Mouse (Mus musculus) MEL (cell line): Measurements from ENCODE around the gene Fam72a. TPM values are rescaled to one million over a fixed set of nuclear protein-coding genes. Genes with fewer than 3 reads are reported as not detected.

ENCODE experiments used
- DNase-seq: peaks from one replicate; pipeline ENCODE4 v3.0.0; 2011; ENCODE audit warnings: low read depth, low spot score
- H3K27ac ChIP-seq: 2 replicates; pipeline ENCODE4 v1.5.1; 2012; ENCODE audit warnings: low read depth, mild to moderate bottlenecking, control low read depth, low read length, moderate library complexity; ENCODE audit not compliant: control insufficient read depth
- H3K27me3 ChIP-seq, 2 experiments: fragments of 150-350 bp in 1 of 2; sonication (generic) in 1 of 2; 2 replicates each; pipeline ENCODE4 v1.6.1; 2012; ENCODE audit warnings: low read length in 2 of 2, mild to moderate bottlenecking in 2 of 2, improper control_type of control experiment in 1 of 2, moderate library complexity in 1 of 2; ENCODE audit not compliant: insufficient read depth in 2 of 2, control insufficient read depth in 1 of 2
- H3K36me3 ChIP-seq, 2 experiments: 2 replicates each; pipeline ENCODE4 v1.6.1; 2012 to 2014; ENCODE audit warnings: low read length in 2 of 2, improper control_type of control experiment in 1 of 2, inconsistent platforms in 1 of 2, mild to moderate bottlenecking in 1 of 2; ENCODE audit not compliant: insufficient read depth in 2 of 2, control insufficient read depth in 1 of 2
- H3K4me1 ChIP-seq, 2 experiments: fragments of 150-350 bp in 1 of 2; sonication (generic) in 1 of 2; 2 replicates each; pipeline ENCODE4 v1.6.1; 2012; ENCODE audit warnings: low read length in 2 of 2, improper control_type of control experiment in 1 of 2, mild to moderate bottlenecking in 1 of 2; ENCODE audit not compliant: insufficient read depth in 2 of 2, control insufficient read depth in 1 of 2
- H3K4me3 ChIP-seq, 2 experiments: fragments of 150-350 bp in 1 of 2; sonication (generic) in 1 of 2; 2 replicates each; pipeline ENCODE4 v1.5.1; 2012; ENCODE audit warnings: low read depth in 2 of 2, low read length in 2 of 2, mild to moderate bottlenecking in 2 of 2, moderate library complexity in 2 of 2, control low read depth in 1 of 2, improper control_type of control experiment in 1 of 2; ENCODE audit not compliant: control insufficient read depth in 1 of 2, insufficient read depth in 1 of 2
- H3K79me2 ChIP-seq: 2 replicates; pipeline ENCODE4 v1.6.1; 2012; ENCODE audit warnings: mild to moderate bottlenecking, low read length, moderate library complexity; ENCODE audit not compliant: control insufficient read depth, poor library complexity, insufficient read depth
- H3K9ac ChIP-seq: 2 replicates; pipeline ENCODE4 v1.6.1; 2012; ENCODE audit warnings: low read depth, mild to moderate bottlenecking, control low read depth, low read length, moderate library complexity; ENCODE audit not compliant: control insufficient read depth, poor library complexity, severe bottlenecking
- H3K9me3 ChIP-seq: fragments of 150-350 bp; sonication (generic); replicated peaks from 2 replicates; pipeline ENCODE4 v1.6.1; 2012; ENCODE audit warnings: mild to moderate bottlenecking, low read length, improper control_type of control experiment, moderate library complexity; ENCODE audit not compliant: insufficient read depth
- E2F4 ChIP-seq: IDR thresholded peaks from 2 replicates; pipeline ENCODE4 v1.6.1; 2011; ENCODE audit warnings: low read depth, low read length, improper control_type of control experiment, borderline replicate concordance
- ELF1 ChIP-seq: IDR thresholded peaks from 2 replicates; pipeline ENCODE4 v1.6.1; 2014; ENCODE audit warnings: low read depth, mild to moderate bottlenecking, inconsistent platforms, low read length, improper control_type of control experiment, moderate library complexity
- EP300 ChIP-seq, 2 experiments: IDR thresholded peaks; 2 replicates each; pipeline ENCODE4 v1.6.1; 2011; ENCODE audit warnings: improper control_type of control experiment in 2 of 2, low read length in 2 of 2, low read depth in 1 of 2, mild to moderate bottlenecking in 1 of 2
- ETS1 ChIP-seq: IDR thresholded peaks from 2 replicates; pipeline ENCODE4 v1.6.1; 2012; ENCODE audit warnings: low read depth, mild to moderate bottlenecking, inconsistent platforms, low read length, improper control_type of control experiment, moderate library complexity
- GABPA ChIP-seq: IDR thresholded peaks from 2 replicates; pipeline ENCODE4 v1.6.1; 2012; ENCODE audit warnings: low read depth, mild to moderate bottlenecking, inconsistent platforms, low read length, improper control_type of control experiment, moderate library complexity
- GATA1 ChIP-seq: IDR thresholded peaks from 2 replicates; pipeline ENCODE4 v1.6.1; 2011; ENCODE audit warnings: low read depth, low read length, improper control_type of control experiment
- HCFC1 ChIP-seq: IDR thresholded peaks from 2 replicates; pipeline ENCODE4 v1.6.1; 2012; ENCODE audit warnings: low read depth, mild to moderate bottlenecking, inconsistent platforms, low read length, improper control_type of control experiment, moderate library complexity
- KAT2A ChIP-seq: conservative IDR thresholded peaks from 2 replicates; pipeline ENCODE4 v1.6.1; 2012; ENCODE audit warnings: low read depth, low read length, improper control_type of control experiment, inconsistent platforms
- MAFK ChIP-seq: IDR thresholded peaks from 2 replicates; pipeline ENCODE4 v1.6.1; 2011; ENCODE audit warnings: low read depth, mild to moderate bottlenecking, low read length, improper control_type of control experiment, borderline replicate concordance
- MAZ ChIP-seq: IDR thresholded peaks from 2 replicates; pipeline ENCODE4 v1.6.1; 2012; ENCODE audit warnings: low read depth, mild to moderate bottlenecking, inconsistent platforms, low read length, improper control_type of control experiment
- MXI1 ChIP-seq: IDR thresholded peaks from 2 replicates; pipeline ENCODE4 v1.6.1; 2011; ENCODE audit warnings: mild to moderate bottlenecking, low read depth, low read length, improper control_type of control experiment
- MYB ChIP-seq: IDR thresholded peaks from 2 replicates; pipeline ENCODE4 v1.6.1; 2011; ENCODE audit warnings: mild to moderate bottlenecking, low read depth, low read length, improper control_type of control experiment
- MYC ChIP-seq: IDR thresholded peaks from 2 replicates; pipeline ENCODE4 v1.6.1; 2011; ENCODE audit warnings: low read depth, mild to moderate bottlenecking, low read length, improper control_type of control experiment, moderate library complexity
- NRF1 ChIP-seq: IDR thresholded peaks from 2 replicates; pipeline ENCODE4 v1.6.1; 2014; ENCODE audit warnings: low read depth, mild to moderate bottlenecking, inconsistent platforms, low read length, improper control_type of control experiment, moderate library complexity; ENCODE audit not compliant: poor library complexity, insufficient read depth, severe bottlenecking
- POLR2A ChIP-seq, 2 experiments: IDR thresholded peaks; 2 replicates each; pipeline ENCODE4 v1.6.1; 2011 to 2012; ENCODE audit warnings: low read length in 2 of 2, mild to moderate bottlenecking in 2 of 2, control low read depth in 1 of 2, improper control_type of control experiment in 1 of 2, low read depth in 1 of 2, moderate library complexity in 1 of 2; ENCODE audit not compliant: control insufficient read depth in 1 of 2, insufficient read depth in 1 of 2, poor library complexity in 1 of 2
- POLR2AphosphoS2 ChIP-seq: IDR thresholded peaks from 2 replicates; pipeline ENCODE4 v1.6.1; 2011; ENCODE audit warnings: low read length, improper control_type of control experiment
- POLR2AphosphoS5 ChIP-seq: IDR thresholded peaks from 2 replicates; pipeline ENCODE4 v1.6.1; 2012; ENCODE audit warnings: low read depth, borderline replicate concordance, mild to moderate bottlenecking, inconsistent platforms, low read length, moderate library complexity, mixed read lengths
- RCOR1 ChIP-seq: IDR thresholded peaks from 2 replicates; pipeline ENCODE4 v1.6.1; 2012; ENCODE audit warnings: low read depth, mild to moderate bottlenecking, inconsistent platforms, low read length, improper control_type of control experiment
- SIN3A ChIP-seq: IDR thresholded peaks from 2 replicates; pipeline ENCODE4 v1.6.1; 2012; ENCODE audit warnings: low read length, improper control_type of control experiment, inconsistent platforms
- TAL1 ChIP-seq: IDR thresholded peaks from 2 replicates; pipeline ENCODE4 v1.6.1; 2012; ENCODE audit warnings: mild to moderate bottlenecking, inconsistent platforms, low read length, moderate library complexity, mixed read lengths
- TBP ChIP-seq: IDR thresholded peaks from 2 replicates; pipeline ENCODE4 v1.8.0; 2011; ENCODE audit warnings: low read depth, low read length, improper control_type of control experiment
- TCF12 ChIP-seq: IDR thresholded peaks from 2 replicates; pipeline ENCODE4 v1.6.1; 2014; ENCODE audit warnings: low read depth, mild to moderate bottlenecking, inconsistent platforms, low read length, improper control_type of control experiment, moderate library complexity
- USF1 ChIP-seq: IDR thresholded peaks from 2 replicates; pipeline ENCODE4 v1.6.1; 2014; ENCODE audit warnings: low read depth, mild to moderate bottlenecking, inconsistent platforms, low read length, improper control_type of control experiment, moderate library complexity
- USF2 ChIP-seq, 2 experiments: IDR thresholded peaks; 2 replicates each; pipeline ENCODE4 v1.6.1; 2011 to 2012; ENCODE audit warnings: improper control_type of control experiment in 2 of 2, low read length in 2 of 2, borderline replicate concordance in 1 of 2, inconsistent platforms in 1 of 2, low read depth in 1 of 2, mild to moderate bottlenecking in 1 of 2; ENCODE audit not compliant: insufficient read depth in 1 of 2
- ZKSCAN1 ChIP-seq: IDR thresholded peaks from 2 replicates; pipeline ENCODE4 v1.6.1; 2012; ENCODE audit warnings: low read depth, mild to moderate bottlenecking, inconsistent platforms, low read length, improper control_type of control experiment, moderate library complexity
- polyA plus RNA-seq, 2 experiments: library from polyadenylated mRNA; stranded (reverse) in 1 of 2; unstranded in 1 of 2; fragments of >175 nt in 1 of 2; fragments of >200 nt in 1 of 2; gene quantifications; 2 replicates each; pipeline versions ENCODE4 v1.2.1 to v1.2.4; 2012; ENCODE audit warnings: low replicate concordance in 2 of 2, low read depth in 1 of 2; ENCODE audit not compliant: insufficient read length in 2 of 2, insufficient read depth in 1 of 2, missing spikeins in 1 of 2
- total RNA-seq: library from RNA; depleted of rRNA; stranded (reverse); fragments of 300-350 nt; gene quantifications from 2 replicates; pipeline ENCODE4 v1.2.3, GENCODE M21; 2012

Gene Fam72a
- total and polyA plus RNA-seq, 3 experiments, result 8.2 to 8.8 TPM; not detected in 1

DNA sequence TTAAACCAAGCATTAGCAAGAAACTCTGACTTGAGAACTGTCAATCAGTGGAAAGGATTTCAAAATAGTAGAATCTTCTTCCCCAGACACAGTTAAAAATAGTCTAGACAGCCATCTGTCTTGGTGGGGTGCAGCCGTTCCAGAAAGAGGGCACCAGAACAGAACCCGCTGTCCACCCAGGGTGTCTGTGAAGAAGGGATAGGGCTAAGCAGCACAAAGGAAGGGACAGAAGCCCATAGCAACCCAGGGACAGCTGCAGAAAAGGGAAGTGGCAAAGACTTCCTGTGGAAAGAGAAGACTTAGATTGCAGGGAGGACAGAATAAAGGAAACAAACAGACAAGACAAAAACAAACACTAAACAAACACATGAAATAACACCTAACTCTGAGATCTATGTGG, 35.3 kb upstream of the Fam72a start:
- Histone ChIP-seq H3K27ac (no peak overlapping the region), H3K9me3 (no peaks in the 10 kb centered on the region), H3K79me2 (peaks cover 14% of the 10 kb centered on the region; the same call in 1 of the 2 replicates), H3K9ac (no peak overlapping the region), H3K4me3 (no peak overlapping the region), H3K36me3 (peaks cover 0 to 17% of the 10 kb centered on the region in 2 experiments; a peak in 3 of 4 replicates), H3K4me1 (peaks cover 4 to 17% of the 10 kb centered on the region in 2 experiments), H3K27me3 (no peaks in the 10 kb centered on the region)
- TF ChIP-seq MXI1 (no peak), ETS1 (no peak), EP300 (IDR thresholded peaks at IDR 0.05; ENCODE audit: low read depth in 1 of 2, low read length in 2 of 2) (peak in 1 of 2 experiments; percentile 33; a peak in 1 of 4 replicates), MAFK (no peak), TAL1 (0 out of 2 replicates have a peak, but pooled peaks have one; percentile 16), USF1 (no peak), KAT2A (no peak), TBP (no peak), E2F4 (no peak), MAZ (no peak), RCOR1 (0 out of 2 replicates have a peak, but pooled peaks have one; percentile 20), MYC (no peak), ELF1 (no peak), ZKSCAN1 (no peak), POLR2AphosphoS5 (no peak), GATA1 (no peak), MYB (no peak), POLR2AphosphoS2 (no peak), SIN3A (no peak), POLR2A (IDR thresholded peaks at IDR 0.05; ENCODE audit: control insufficient read depth in 1 of 2, insufficient read depth in 1 of 2, low read depth in 1 of 2, low read length in 2 of 2, poor library complexity in 1 of 2) (no peak), GABPA (no peak), NRF1 (no peak), HCFC1 (no peak), TCF12 (no peak), USF2 (IDR thresholded peaks at IDR 0.05; ENCODE audit: borderline replicate concordance in 1 of 2, insufficient read depth in 1 of 2, low read depth in 1 of 2, low read length in 2 of 2) (no peak)
- peak; percentile 61 for DNase-seq
